In genomic region chr12:27437661-27438345, GRCm38 (mm10) we compare ENCODE assay signal across 13 mouse cellular contexts.
DNase-seq lines count a peak whose midpoint lies in the region; ATAC-seq lines count a peak whose summit lies in the region.
"Had no signal": no experiment of that assay in that cellular context is flagged by ENCODE, and none has a peak within 500 bp of the region (broad histone marks: within the 10 kb centered on the region; RNA-seq: fewer than 3 reads in every experiment).

No protein-coding gene starts in this region.

- H3K9ac ChIP-seq in kidney, embryonic 15.5 days, result no peak overlapping the region
- H3K9ac ChIP-seq: heart, embryonic 13.5 days; hindbrain, embryonic 15.5 days; neural tube, embryonic 15.5 days had no signal

- no peak overlapping the region for H3K27ac ChIP-seq in kidney, embryonic 15.5 days
- H3K27ac ChIP-seq: heart, embryonic 13.5 days; hindbrain, embryonic 15.5 days; neural tube, embryonic 15.5 days had no signal

- no peaks in the 10 kb centered on the region for H3K36me3 ChIP-seq in kidney, embryonic 15.5 days
- H3K36me3 ChIP-seq: heart, embryonic 13.5 days; hindbrain, embryonic 15.5 days; neural tube, embryonic 15.5 days had no signal

- H3K4me1 ChIP-seq in kidney, embryonic 15.5 days, result no peaks in the 10 kb centered on the region
- H3K4me1 ChIP-seq: heart, embryonic 13.5 days; hindbrain, embryonic 15.5 days; neural tube, embryonic 15.5 days had no signal

- no peak overlapping the region for H3K4me3 ChIP-seq in kidney, embryonic 15.5 days (replicated peaks)
- H3K4me3 ChIP-seq: heart, embryonic 13.5 days; hindbrain, embryonic 15.5 days; neural tube, embryonic 15.5 days had no signal

- 66% methylated on average over 6 of the region's 6 CpGs for WGBS in kidney, embryonic 15.5 days

- DNase-seq in cerebellum, postnatal 14 days, result peak; percentile 10 to 25
- DNase-seq in cerebellum, postnatal 25 days, result no peak
- peak; percentile 21 for DNase-seq in kidney, adult 18-20 months
- DNase-seq in 3T3-L1 (ENCODE audit: low read depth, low spot score), result peak; percentile 13
- DNase-seq in kidney, adult 9 months, result peak; percentile 60
- DNase-seq in layer of hippocampus, adult 11-12 months (ENCODE audit: low spot score), result no peak
- no peak for DNase-seq in urinary bladder, postnatal 4 days (ENCODE audit: low spot score in 2 of 2)
- DNase-seq: adrenal gland, postnatal 14 days; gastrocnemius, postnatal 25 days had no signal

- H3K27me3 ChIP-seq in kidney, embryonic 15.5 days, result no peaks in the 10 kb centered on the region
- H3K27me3 ChIP-seq: heart, embryonic 13.5 days; hindbrain, embryonic 15.5 days; neural tube, embryonic 15.5 days had no signal

- no peaks in the 10 kb centered on the region for H3K9me3 ChIP-seq in kidney, embryonic 15.5 days (replicated peaks)
- H3K9me3 ChIP-seq: heart, embryonic 13.5 days; hindbrain, embryonic 15.5 days; neural tube, embryonic 15.5 days had no signal

- no peak overlapping the region for H3K4me2 ChIP-seq in kidney, embryonic 15.5 days
- H3K4me2 ChIP-seq: heart, embryonic 13.5 days; hindbrain, embryonic 15.5 days; neural tube, embryonic 15.5 days had no signal

- no peak for ATAC-seq in kidney, embryonic 15.5 days (replicated peaks; ENCODE audit: low FRiP score)

Comparison
In these comparisons a context has a peak if more than half of its experiments do, and no peak if none do; other contexts are left out.
1. DNase-seq: peak in cerebellum, postnatal 14 days (2 of 2), kidney, adult 18-20 months (single experiment), 3T3-L1 (single experiment) and kidney, adult 9 months (single experiment); none in cerebellum, postnatal 25 days (0 of 2), layer of hippocampus, adult 11-12 months (single experiment) and urinary bladder, postnatal 4 days (0 of 2).